Mouse (Mus musculus): ENCODE data around the gene Sptlc2. TPM values are rescaled to one million over a fixed set of nuclear protein-coding genes. Genes with fewer than 3 reads are reported as not detected.

Sptlc2 gene
- polyA plus RNA-seq, 1 experiment from 2014 or later, result 56.9 TPM

- no peaks in the 10 kb centered on the region for H3K9me3 ChIP-seq (ENCODE audit: control insufficient read depth, low read length)
- H3K27me3 ChIP-seq (replicated peaks; ENCODE audit: control insufficient read depth, insufficient read depth, low read length), result no peaks in the 10 kb centered on the region
- H3K4me1 ChIP-seq (replicated peaks; ENCODE audit: control insufficient read depth, insufficient read depth, low read length), result peaks cover 17% of the 10 kb centered on the region
- no peaks in the 10 kb centered on the region for H3K36me3 ChIP-seq (ENCODE audit: control insufficient read depth, insufficient read depth, low read length)
- ATAC-seq (replicated peaks; ENCODE audit: low FRiP score), result no peak
- H3K4me2 ChIP-seq, result no peak overlapping the region
- DNase-seq (ENCODE audit: low spot score), result no peak
- no peak overlapping the region for H3K27ac ChIP-seq (ENCODE audit: low read depth, low read length)
- WGBS, result 39% methylated on average over 5 of the region's 5 CpGs
- no peak overlapping the region for H3K9ac ChIP-seq (ENCODE audit: low read depth, low read length)
- no peak overlapping the region for H3K4me3 ChIP-seq (ENCODE audit: low read depth, low read length)
These were observed 56.2 kb downstream of the Sptlc2 start for GRCm38 (mm10) chr12:87331908-87332307.

- DNase-seq (ENCODE audit: low spot score), result no peak
- Histone ChIP-seq H3K4me1 (replicated peaks; ENCODE audit: control insufficient read depth, insufficient read depth, low read length) (peaks cover 17% of the 10 kb centered on the region), H3K27me3 (replicated peaks; ENCODE audit: control insufficient read depth, insufficient read depth, low read length) (no peaks in the 10 kb centered on the region), H3K36me3 (ENCODE audit: control insufficient read depth, insufficient read depth, low read length) (no peaks in the 10 kb centered on the region), H3K9me3 (ENCODE audit: control insufficient read depth, low read length) (no peaks in the 10 kb centered on the region), H3K4me2 (no peak overlapping the region), H3K9ac (ENCODE audit: low read depth, low read length) (no peak overlapping the region), H3K4me3 (ENCODE audit: low read depth, low read length) (no peak overlapping the region), H3K27ac (ENCODE audit: low read depth, low read length) (no peak overlapping the region)
- 64% methylated on average over 6 of the region's 6 CpGs for WGBS
- no peak for ATAC-seq (replicated peaks; ENCODE audit: low FRiP score)
These were observed 57.1 kb downstream of the Sptlc2 start for GRCm38 (mm10) chr12:87331053-87331456.

GRCm38 (mm10) chr12:87330213-87330612 lies 57.9 kb downstream of the Sptlc2 start:
- WGBS, result 46% methylated on average over 2 of the region's 2 CpGs
- DNase-seq (ENCODE audit: low spot score), result no peak
- no peak for ATAC-seq (replicated peaks; ENCODE audit: low FRiP score)

GRCm38 (mm10) chr12:87328025-87328424 lies 60.1 kb downstream of the Sptlc2 start:
- H3K27me3 ChIP-seq (replicated peaks; ENCODE audit: control insufficient read depth, insufficient read depth, low read length), result no peaks in the 10 kb centered on the region
- H3K9ac ChIP-seq (ENCODE audit: low read depth, low read length), result no peak overlapping the region
- no peak for ATAC-seq (replicated peaks; ENCODE audit: low FRiP score)
- no peak for DNase-seq (ENCODE audit: low spot score)
- H3K27ac ChIP-seq (ENCODE audit: low read depth, low read length), result no peak overlapping the region
- H3K4me3 ChIP-seq (ENCODE audit: low read depth, low read length), result no peak overlapping the region
- WGBS, result 36% methylated on average over 4 of the region's 4 CpGs
- peaks cover 17% of the 10 kb centered on the region for H3K4me1 ChIP-seq (replicated peaks; ENCODE audit: control insufficient read depth, insufficient read depth, low read length)
- H3K36me3 ChIP-seq (ENCODE audit: control insufficient read depth, insufficient read depth, low read length), result no peaks in the 10 kb centered on the region
- H3K4me2 ChIP-seq, result no peak overlapping the region
- no peaks in the 10 kb centered on the region for H3K9me3 ChIP-seq (ENCODE audit: control insufficient read depth, low read length)

More at GRCm38 (mm10) chr12:87330213-87330612, 57.9 kb downstream of the Sptlc2 start:
- H3K4me2 ChIP-seq, result peak overlapping the region; percentile 14; the same call in 1 of the 2 replicates
- H3K27ac ChIP-seq (ENCODE audit: low read depth, low read length), result peak overlapping the region; percentile 19; the same call in 1 of the 2 replicates
- H3K9ac ChIP-seq (ENCODE audit: low read depth, low read length), result no peak overlapping the region
- no peak overlapping the region for H3K4me3 ChIP-seq (ENCODE audit: low read depth, low read length)
- no peaks in the 10 kb centered on the region for H3K36me3 ChIP-seq (ENCODE audit: control insufficient read depth, insufficient read depth, low read length)
- H3K27me3 ChIP-seq (replicated peaks; ENCODE audit: control insufficient read depth, insufficient read depth, low read length), result no peaks in the 10 kb centered on the region
- peaks cover 17% of the 10 kb centered on the region for H3K4me1 ChIP-seq (replicated peaks; ENCODE audit: control insufficient read depth, insufficient read depth, low read length)
- no peaks in the 10 kb centered on the region for H3K9me3 ChIP-seq (ENCODE audit: control insufficient read depth, low read length)

GRCm38 (mm10) chr12:87327610-87328009 lies 60.5 kb downstream of the Sptlc2 start:
- Histone ChIP-seq H3K4me2 (no peak overlapping the region), H3K9me3 (ENCODE audit: control insufficient read depth, low read length) (no peaks in the 10 kb centered on the region), H3K4me1 (replicated peaks; ENCODE audit: control insufficient read depth, insufficient read depth, low read length) (peaks cover 17% of the 10 kb centered on the region), H3K9ac (ENCODE audit: low read depth, low read length) (no peak overlapping the region), H3K36me3 (ENCODE audit: control insufficient read depth, insufficient read depth, low read length) (no peaks in the 10 kb centered on the region), H3K4me3 (ENCODE audit: low read depth, low read length) (no peak overlapping the region), H3K27ac (ENCODE audit: low read depth, low read length) (no peak overlapping the region), H3K27me3 (replicated peaks; ENCODE audit: control insufficient read depth, insufficient read depth, low read length) (no peaks in the 10 kb centered on the region)
- WGBS, result 32% methylated on average over 7 of the region's 7 CpGs
- no peak for DNase-seq (ENCODE audit: low spot score)
- ATAC-seq (replicated peaks; ENCODE audit: low FRiP score), result no peak

- Histone ChIP-seq H3K36me3 (ENCODE audit: control insufficient read depth, insufficient read depth, low read length) (no peaks in the 10 kb centered on the region), H3K4me2 (no peak overlapping the region), H3K27me3 (replicated peaks; ENCODE audit: control insufficient read depth, insufficient read depth, low read length) (no peaks in the 10 kb centered on the region), H3K4me1 (replicated peaks; ENCODE audit: control insufficient read depth, insufficient read depth, low read length) (peaks cover 13% of the 10 kb centered on the region), H3K27ac (ENCODE audit: low read depth, low read length) (no peak overlapping the region), H3K9ac (ENCODE audit: low read depth, low read length) (no peak overlapping the region), H3K4me3 (ENCODE audit: low read depth, low read length) (no peak overlapping the region), H3K9me3 (ENCODE audit: control insufficient read depth, low read length) (no peaks in the 10 kb centered on the region)
- DNase-seq (ENCODE audit: low spot score) (no peak), ATAC-seq (replicated peaks; ENCODE audit: low FRiP score) (no peak)
- WGBS, result 86% methylated on average over 3 of the region's 3 CpGs
These were observed 62.7 kb downstream of the Sptlc2 start for GRCm38 (mm10) chr12:87325452-87325851.

GRCm38 (mm10) chr12:87319229-87319628 lies 68.9 kb downstream of the Sptlc2 start:
- no peak for DNase-seq (ENCODE audit: low spot score)
- Histone ChIP-seq H3K36me3 (ENCODE audit: control insufficient read depth, insufficient read depth, low read length) (no peaks in the 10 kb centered on the region), H3K27ac (ENCODE audit: low read depth, low read length) (no peak overlapping the region), H3K27me3 (replicated peaks; ENCODE audit: control insufficient read depth, insufficient read depth, low read length) (no peaks in the 10 kb centered on the region), H3K9ac (ENCODE audit: low read depth, low read length) (no peak overlapping the region), H3K4me3 (ENCODE audit: low read depth, low read length) (no peak overlapping the region), H3K4me2 (no peak overlapping the region), H3K4me1 (replicated peaks; ENCODE audit: control insufficient read depth, insufficient read depth, low read length) (no peaks in the 10 kb centered on the region), H3K9me3 (ENCODE audit: control insufficient read depth, low read length) (no peaks in the 10 kb centered on the region)
- WGBS, result 88% methylated on average over 3 of the region's 3 CpGs
- ATAC-seq (replicated peaks; ENCODE audit: low FRiP score), result no peak

GRCm38 (mm10) chr12:87317951-87318350 lies 70.2 kb downstream of the Sptlc2 start:
- H3K27me3 ChIP-seq (replicated peaks; ENCODE audit: control insufficient read depth, insufficient read depth, low read length), result no peaks in the 10 kb centered on the region
- no peaks in the 10 kb centered on the region for H3K36me3 ChIP-seq (ENCODE audit: control insufficient read depth, insufficient read depth, low read length)
- H3K4me2 ChIP-seq, result no peak overlapping the region
- H3K27ac ChIP-seq (ENCODE audit: low read depth, low read length), result no peak overlapping the region
- ATAC-seq (replicated peaks; ENCODE audit: low FRiP score) (no peak), DNase-seq (ENCODE audit: low spot score) (no peak)
- no peaks in the 10 kb centered on the region for H3K9me3 ChIP-seq (ENCODE audit: control insufficient read depth, low read length)
- H3K4me1 ChIP-seq (replicated peaks; ENCODE audit: control insufficient read depth, insufficient read depth, low read length), result no peaks in the 10 kb centered on the region
- no peak overlapping the region for H3K9ac ChIP-seq (ENCODE audit: low read depth, low read length)
- H3K4me3 ChIP-seq (ENCODE audit: low read depth, low read length), result no peak overlapping the region
- 73% methylated on average over 1 of the region's 1 CpGs for WGBS

GRCm38 (mm10) chr12:87313098-87313497 lies 75.1 kb downstream of the Sptlc2 start:
- Histone ChIP-seq H3K9me3 (ENCODE audit: control insufficient read depth, low read length) (no peaks in the 10 kb centered on the region), H3K4me2 (no peak overlapping the region), H3K9ac (ENCODE audit: low read depth, low read length) (no peak overlapping the region), H3K36me3 (ENCODE audit: control insufficient read depth, insufficient read depth, low read length) (peaks cover 9% of the 10 kb centered on the region; the same call in 1 of the 2 replicates), H3K27me3 (replicated peaks; ENCODE audit: control insufficient read depth, insufficient read depth, low read length) (no peaks in the 10 kb centered on the region), H3K4me3 (ENCODE audit: low read depth, low read length) (no peak overlapping the region), H3K4me1 (replicated peaks; ENCODE audit: control insufficient read depth, insufficient read depth, low read length) (no peaks in the 10 kb centered on the region), H3K27ac (ENCODE audit: low read depth, low read length) (no peak overlapping the region)
- ATAC-seq (replicated peaks; ENCODE audit: low FRiP score) (no peak), DNase-seq (ENCODE audit: low spot score) (no peak)
- WGBS, result 84% methylated on average over 2 of the region's 2 CpGs

All from liver, embryonic 11.5 days (tissue).